Mouse (Mus musculus) limb, embryonic 14.5 days (tissue): Measurements from ENCODE around the gene Rsrc1. TPM values are rescaled to one million over a fixed set of nuclear protein-coding genes. Genes with fewer than 3 reads are reported as not detected.

Experiments used
- ATAC-seq: fragments of 200-750 bp; cut with Nextera tagmentation; 2 replicates; pipeline ENCODE4 v1.8.0; 2017; ENCODE audit warnings: low read depth, moderate number of reproducible peaks, moderate TSS enrichment; ENCODE audit not compliant: low FRiP score
- DNase-seq: peaks from one replicate; pipeline ENCODE4 v3.0.0-alpha.2; 2015; ENCODE audit warnings: low spot score
- H3K27ac ChIP-seq: fragments of 300-500 bp; sonication (generic); replicated peaks from 2 replicates; pipeline ENCODE4 v1.5.1; 2014; ENCODE audit warnings: low read depth, mild to moderate bottlenecking, low read length, moderate library complexity, mixed read lengths
- H3K27me3 ChIP-seq: fragments of 300-500 bp; sonication (generic); 2 replicates; pipeline ENCODE4 v1.6.1; 2014; ENCODE audit warnings: low read length, mixed read lengths; ENCODE audit not compliant: control insufficient read depth, insufficient read depth
- H3K36me3 ChIP-seq: fragments of 300-500 bp; sonication (generic); 2 replicates; pipeline ENCODE4 v1.6.1; 2014; ENCODE audit warnings: mild to moderate bottlenecking, low read length, moderate library complexity, mixed read lengths; ENCODE audit not compliant: control insufficient read depth, insufficient read depth
- H3K4me1 ChIP-seq: fragments of 300-500 bp; sonication (generic); 2 replicates; pipeline ENCODE4 v1.6.1; 2014; ENCODE audit warnings: antibody characterized with exemption, low read length, mixed read lengths; ENCODE audit not compliant: control insufficient read depth, insufficient read depth
- H3K4me2 ChIP-seq: fragments of 300-500 bp; sonication (generic); replicated peaks from 2 replicates; pipeline ENCODE4 v1.6.1; 2014; ENCODE audit warnings: low read depth, mild to moderate bottlenecking, low read length, moderate library complexity; ENCODE audit not compliant: severe bottlenecking
- H3K4me3 ChIP-seq: fragments of 300-500 bp; sonication (generic); replicated peaks from 2 replicates; pipeline ENCODE4 v1.5.1; 2014; ENCODE audit warnings: low read length
- H3K9ac ChIP-seq: fragments of 300-500 bp; sonication (generic); 2 replicates; pipeline ENCODE4 v1.6.1; 2014; ENCODE audit warnings: mild to moderate bottlenecking, low read depth, low read length, moderate library complexity; ENCODE audit not compliant: severe bottlenecking
- H3K9me3 ChIP-seq: fragments of 300-500 bp; sonication (generic); 2 replicates; pipeline ENCODE4 v1.6.1; 2016; ENCODE audit warnings: low read length; ENCODE audit not compliant: control insufficient read depth
- POLR2A ChIP-seq: fragments of 200-500 bp; IDR thresholded peaks from 2 replicates; pipeline ENCODE4 v1.8.0; 2012; ENCODE audit warnings: inconsistent platforms, mild to moderate bottlenecking, moderate library complexity, borderline replicate concordance; ENCODE audit not compliant: insufficient read depth, insufficient read length; ENCODE audit errors: extremely low read depth
- WGBS: fragments of 180-500 bp; shearing (Covaris S2); extraction: QIAGEN DNeasy Blood & Tissue Kit; methylation state at CpG from one replicate; pipeline ENCODE4 v1.1.7; 2014; 5-methylcytosine and 5-hydroxymethylcytosine counted together
- polyA plus RNA-seq, 2 experiments: library from polyadenylated mRNA; depleted of rRNA in 1 of 2; stranded (reverse) in 1 of 2; unstranded in 1 of 2; fragments of >200 nt; fragmentation: Nextera tagmentation in 1 of 2; extraction: Ambion mirVana in 1 of 2; gene quantifications; 2 replicates each; pipeline versions ENCODE4 v1.2.1 to v1.2.3; 2012 to 2014

Gene Rsrc1
- polyA plus RNA-seq, 2 experiments: 22.9 to 41.8 TPM

- H3K27me3 ChIP-seq: no peaks in the 10 kb centered on the region
- H3K27ac ChIP-seq: no peak overlapping the region
- no peaks in the 10 kb centered on the region for H3K9me3 ChIP-seq
- ATAC-seq (no peak), DNase-seq (no peak)
- H3K4me2 ChIP-seq: no peak overlapping the region
- no peak for TF ChIP-seq POLR2A
- no peaks in the 10 kb centered on the region for H3K36me3 ChIP-seq
- H3K4me3 ChIP-seq: no peak overlapping the region
- H3K9ac ChIP-seq: no peak overlapping the region
- WGBS: 85% methylated on average over 4 of the region's 4 CpGs
- H3K4me1 ChIP-seq: no peaks in the 10 kb centered on the region
These were observed 298.6 kb downstream of the Rsrc1 start for GRCm38 (mm10) chr3:67279781-67280180.

GRCm38 (mm10) chr3:67280247-67280646, 299.1 kb downstream of the Rsrc1 start:
- WGBS: 83% methylated on average over 3 of the region's 3 CpGs
- Histone ChIP-seq H3K27me3 (no peaks in the 10 kb centered on the region), H3K9ac (no peak overlapping the region), H3K4me3 (no peak overlapping the region), H3K36me3 (no peaks in the 10 kb centered on the region), H3K4me1 (no peaks in the 10 kb centered on the region), H3K9me3 (no peaks in the 10 kb centered on the region), H3K27ac (no peak overlapping the region), H3K4me2 (no peak overlapping the region)
- no peak for ATAC-seq
- DNase-seq: no peak
- no peak for TF ChIP-seq POLR2A

GRCm38 (mm10) chr3:67284039-67284438, 302.8 kb downstream of the Rsrc1 start:
- Histone ChIP-seq H3K27me3 (no peaks in the 10 kb centered on the region), H3K4me3 (no peak overlapping the region), H3K9ac (no peak overlapping the region), H3K9me3 (no peaks in the 10 kb centered on the region), H3K27ac (no peak overlapping the region), H3K4me1 (no peaks in the 10 kb centered on the region), H3K4me2 (no peak overlapping the region), H3K36me3 (no peaks in the 10 kb centered on the region)
- DNase-seq (no peak), ATAC-seq (no peak)
- 92% methylated on average over 1 of the region's 1 CpGs for WGBS
- TF ChIP-seq POLR2A: no peak

GRCm38 (mm10) chr3:67284848-67285247, 303.7 kb downstream of the Rsrc1 start:
- H3K9ac ChIP-seq: no peak overlapping the region
- no peak for TF ChIP-seq POLR2A
- H3K36me3 ChIP-seq: no peaks in the 10 kb centered on the region
- H3K4me3 ChIP-seq: no peak overlapping the region
- H3K27me3 ChIP-seq: no peaks in the 10 kb centered on the region
- WGBS: 70% methylated on average over 4 of the region's 4 CpGs
- no peak for DNase-seq
- H3K4me1 ChIP-seq: no peaks in the 10 kb centered on the region
- H3K4me2 ChIP-seq: no peak overlapping the region
- H3K9me3 ChIP-seq: no peaks in the 10 kb centered on the region
- ATAC-seq: no peak
- H3K27ac ChIP-seq: no peak overlapping the region

GRCm38 (mm10) chr3:67288664-67289063, 307.5 kb downstream of the Rsrc1 start:
- Histone ChIP-seq H3K36me3 (no peaks in the 10 kb centered on the region), H3K9me3 (no peaks in the 10 kb centered on the region), H3K4me2 (no peak overlapping the region), H3K4me3 (no peak overlapping the region), H3K27ac (no peak overlapping the region), H3K9ac (no peak overlapping the region), H3K27me3 (no peaks in the 10 kb centered on the region), H3K4me1 (no peaks in the 10 kb centered on the region)
- 49% methylated on average over 7 of the region's 7 CpGs for WGBS
- no peak for TF ChIP-seq POLR2A
- no peak for DNase-seq
- ATAC-seq: no peak

- H3K27ac ChIP-seq: no peak overlapping the region
- TF ChIP-seq POLR2A: no peak
- H3K4me3 ChIP-seq: no peak overlapping the region
- H3K4me1 ChIP-seq: no peaks in the 10 kb centered on the region
- H3K9me3 ChIP-seq: no peaks in the 10 kb centered on the region
- 40% methylated on average over 6 of the region's 6 CpGs for WGBS
- ATAC-seq (no peak), DNase-seq (no peak)
- H3K27me3 ChIP-seq: no peaks in the 10 kb centered on the region
- H3K9ac ChIP-seq: no peak overlapping the region
- H3K4me2 ChIP-seq: no peak overlapping the region
- H3K36me3 ChIP-seq: no peaks in the 10 kb centered on the region
These were observed 308.3 kb downstream of the Rsrc1 start for GRCm38 (mm10) chr3:67289482-67289881.
